Mouse (Mus musculus) kidney, postnatal 0 days (tissue): ENCODE data around the gene Gm42420. TPM values are rescaled to one million over a fixed set of nuclear protein-coding genes. Genes with fewer than 3 reads are reported as not detected.

Source experiments
- ATAC-seq: fragments of 200-750 bp; cut with Nextera tagmentation; replicated peaks from 2 replicates; pipeline ENCODE4 v1.8.0; 2017; ENCODE audit warnings: low read depth, moderate number of reproducible peaks, moderate TSS enrichment, moderate library complexity; ENCODE audit not compliant: low FRiP score
- DNase-seq: peaks from one replicate; pipeline ENCODE4 v3.0.0-alpha.2; 2016; ENCODE audit warnings: low spot score
- H3K27ac ChIP-seq: fragments of 300-500 bp; sonication (generic); 2 replicates; pipeline ENCODE4 v1.5.1; 2014; ENCODE audit warnings: mild to moderate bottlenecking
- H3K27me3 ChIP-seq: fragments of 300-500 bp; sonication (generic); 2 replicates; pipeline ENCODE4 v1.6.1; 2014; ENCODE audit warnings: low read length, mixed read lengths; ENCODE audit not compliant: insufficient read depth
- H3K36me3 ChIP-seq: fragments of 300-500 bp; sonication (generic); 2 replicates; pipeline ENCODE4 v1.6.1; 2014; ENCODE audit warnings: low read length, mixed read lengths; ENCODE audit not compliant: insufficient read depth
- H3K4me1 ChIP-seq: fragments of 300-500 bp; sonication (generic); replicated peaks from 2 replicates; pipeline ENCODE4 v1.6.1; 2014; ENCODE audit warnings: antibody characterized with exemption, low read length, mixed read lengths; ENCODE audit not compliant: insufficient read depth
- H3K4me2 ChIP-seq: fragments of 300-500 bp; sonication (generic); 2 replicates; pipeline ENCODE4 v1.6.1; 2014; ENCODE audit warnings: mild to moderate bottlenecking, low read length, moderate library complexity, mixed read lengths
- H3K4me3 ChIP-seq: fragments of 300-500 bp; sonication (generic); replicated peaks from 2 replicates; pipeline ENCODE4 v1.5.1; 2014; ENCODE audit warnings: low read depth, low read length
- H3K9ac ChIP-seq: fragments of 300-500 bp; sonication (generic); 2 replicates; pipeline ENCODE4 v1.6.1; 2014; ENCODE audit warnings: low read depth, low read length
- H3K9me3 ChIP-seq: fragments of 300-500 bp; sonication (generic); replicated peaks from 2 replicates; pipeline ENCODE4 v1.6.1; 2016; ENCODE audit warnings: low read length, inconsistent platforms, mixed read lengths
- CTCF ChIP-seq: IDR thresholded peaks from 2 replicates; pipeline ENCODE4 v1.5.1; 2016; ENCODE audit warnings: antibody characterized with exemption, low read depth, mild to moderate bottlenecking, moderate library complexity
- WGBS: fragments of 180-500 bp; shearing (Covaris S2); extraction: QIAGEN DNeasy Blood & Tissue Kit; methylation state at CpG from one replicate; pipeline ENCODE4 v1.1.7; 2014; 5-methylcytosine and 5-hydroxymethylcytosine counted together
- polyA plus RNA-seq: library from polyadenylated mRNA; unstranded; fragments of >200 nt; fragmentation: Nextera tagmentation; extraction: Ambion mirVana; gene quantifications from 2 replicates; pipeline ENCODE4 v1.2.1, GENCODE M21; 2015

The Gm42420 gene
- polyA plus RNA-seq, 1 experiment from 2014 or later: 0.97 TPM

DNA sequence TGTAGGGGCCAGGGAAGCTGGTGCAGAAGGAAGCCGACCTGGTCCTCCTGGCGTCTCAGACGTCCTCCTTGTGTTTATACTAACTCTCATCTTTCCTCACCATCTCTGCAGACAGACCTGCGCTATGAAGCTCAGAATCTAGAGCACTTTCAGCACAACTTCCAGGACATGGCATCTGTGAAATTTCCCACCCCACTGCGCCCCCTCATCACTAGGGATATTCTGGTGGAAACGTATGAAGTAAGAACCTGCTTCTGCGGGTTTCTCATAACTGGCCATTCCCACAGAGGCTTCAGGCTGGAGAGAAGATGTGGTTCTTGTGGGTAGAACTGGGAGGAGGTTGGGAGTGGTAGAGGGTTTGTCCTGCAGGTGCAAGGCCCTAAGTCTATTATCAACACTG is 6.0 kb upstream of the Gm42420 start:
- H3K4me1 ChIP-seq: peaks cover 3% of the 10 kb centered on the region; the same call in 1 of the 2 replicates
- WGBS: 84% methylated on average over 7 of the region's 7 CpGs
- no peak overlapping the region for H3K27ac ChIP-seq
- H3K36me3 ChIP-seq: peaks cover 35% of the 10 kb centered on the region; the same call in 1 of the 2 replicates
- ATAC-seq (no peak), DNase-seq (no peak)
- no peaks in the 10 kb centered on the region for H3K9me3 ChIP-seq
- no peak overlapping the region for H3K4me2 ChIP-seq
- no peak overlapping the region for H3K4me3 ChIP-seq
- no peak overlapping the region for H3K9ac ChIP-seq
- no peak for TF ChIP-seq CTCF
- no peaks in the 10 kb centered on the region for H3K27me3 ChIP-seq

DNA sequence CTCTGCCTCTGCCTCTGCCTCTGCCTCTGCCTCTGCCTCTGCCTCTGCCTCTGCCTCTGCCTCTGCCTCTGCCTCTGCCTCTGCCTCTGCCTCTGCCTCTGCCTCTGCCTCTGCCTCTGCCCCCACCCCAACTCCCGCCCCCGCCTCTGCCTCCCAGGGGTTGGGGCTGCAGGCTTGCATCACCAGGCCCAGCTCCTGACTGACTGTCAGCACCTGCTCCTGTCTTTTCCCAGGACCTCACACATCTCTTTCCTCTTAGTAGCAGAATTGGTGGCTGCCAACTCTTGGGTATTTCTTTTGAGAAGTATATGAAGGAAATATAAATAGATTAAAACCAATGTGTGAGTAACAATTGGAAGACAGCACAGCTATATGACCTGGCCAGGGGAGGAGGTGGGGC is 5.0 kb upstream of the Gm42420 start:
- no peak for DNase-seq
- Histone ChIP-seq H3K9ac (no peak overlapping the region), H3K27ac (no peak overlapping the region), H3K36me3 (peaks cover 35% of the 10 kb centered on the region; the same call in 1 of the 2 replicates), H3K4me1 (no peaks in the 10 kb centered on the region), H3K9me3 (no peaks in the 10 kb centered on the region), H3K27me3 (no peaks in the 10 kb centered on the region), H3K4me3 (no peak overlapping the region), H3K4me2 (no peak overlapping the region)
- WGBS: 87% methylated on average over 2 of the region's 2 CpGs
- ATAC-seq: no peak
- no peak for TF ChIP-seq CTCF

DNA sequence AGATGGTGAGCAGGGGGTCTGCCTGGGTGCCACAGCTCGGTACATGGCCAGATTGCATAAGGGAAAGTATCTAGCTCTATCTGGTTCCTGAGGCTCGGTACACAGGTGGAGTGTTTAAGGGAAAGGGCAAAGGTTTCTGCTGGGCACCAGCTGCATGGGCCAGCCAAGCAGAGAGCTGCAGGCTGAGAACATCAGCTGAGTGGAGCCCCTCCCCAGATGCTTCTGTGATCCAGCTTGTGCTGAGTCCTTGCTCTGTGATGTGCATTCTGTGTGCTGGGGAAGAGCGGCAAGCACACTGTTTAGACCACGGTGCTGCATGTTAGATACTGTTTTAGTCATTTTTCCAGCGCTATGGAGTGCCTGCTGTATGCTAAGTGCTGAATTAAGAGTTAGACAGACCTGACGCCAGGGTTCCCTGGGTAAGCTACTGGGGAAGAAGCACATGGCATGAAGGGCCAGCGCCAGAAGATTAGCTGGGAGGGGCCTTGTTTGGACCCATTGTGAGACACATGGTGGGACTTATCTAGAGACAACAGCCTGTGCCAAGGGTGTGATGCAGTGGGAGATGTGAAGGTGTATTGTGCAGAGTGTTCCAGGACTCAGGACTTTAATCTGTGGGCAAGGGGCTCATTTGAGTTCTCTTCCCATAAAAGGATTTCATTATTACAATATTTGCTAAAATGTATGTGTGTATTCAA is 4.3 kb upstream of the Gm42420 start:
- no peaks in the 10 kb centered on the region for H3K4me1 ChIP-seq
- H3K4me3 ChIP-seq: no peak overlapping the region
- no peaks in the 10 kb centered on the region for H3K9me3 ChIP-seq
- DNase-seq (no peak), ATAC-seq (no peak)
- H3K4me2 ChIP-seq: no peak overlapping the region
- WGBS: 82% methylated on average over 7 of the region's 7 CpGs
- H3K36me3 ChIP-seq: peaks cover 36% of the 10 kb centered on the region; the same call in 1 of the 2 replicates
- no peak overlapping the region for H3K9ac ChIP-seq
- no peaks in the 10 kb centered on the region for H3K27me3 ChIP-seq
- no peak overlapping the region for H3K27ac ChIP-seq
- no peak for TF ChIP-seq CTCF

DNA sequence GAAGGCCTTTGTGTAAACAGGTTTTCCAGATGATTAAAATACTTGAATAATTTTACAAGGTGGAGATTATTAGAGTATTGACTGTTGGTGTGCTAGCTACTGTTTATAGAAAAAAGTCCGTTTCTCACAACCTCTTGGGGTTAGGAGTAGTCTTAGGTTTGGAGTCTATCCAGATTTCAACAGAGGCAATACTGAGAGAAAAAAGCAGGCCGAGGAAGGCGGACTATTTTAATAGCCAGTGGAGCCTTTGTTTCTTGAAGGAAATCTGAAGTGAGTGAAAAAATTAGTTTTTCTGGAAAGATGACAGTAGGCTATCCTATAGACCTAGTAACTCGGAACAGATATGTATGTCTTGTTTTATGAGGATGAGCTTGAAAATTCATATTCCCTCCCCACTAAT is 5.9 kb downstream of the Gm42420 start:
- no peaks in the 10 kb centered on the region for H3K27me3 ChIP-seq
- H3K4me3 ChIP-seq: no peak overlapping the region
- peaks cover 19% of the 10 kb centered on the region for H3K36me3 ChIP-seq
- H3K4me2 ChIP-seq: peak overlapping the region; percentile 79; the same call in 1 of the 2 replicates
- H3K9me3 ChIP-seq: no peaks in the 10 kb centered on the region
- H3K27ac ChIP-seq: peak overlapping the region; percentile 93; the same call in 1 of the 2 replicates
- no peak for TF ChIP-seq CTCF
- 93% methylated on average over 4 of the region's 4 CpGs for WGBS
- no peak overlapping the region for H3K9ac ChIP-seq
- peaks cover 6% of the 10 kb centered on the region; the same call in 1 of the 2 replicates for H3K4me1 ChIP-seq
- ATAC-seq (no peak), DNase-seq (no peak)

DNA sequence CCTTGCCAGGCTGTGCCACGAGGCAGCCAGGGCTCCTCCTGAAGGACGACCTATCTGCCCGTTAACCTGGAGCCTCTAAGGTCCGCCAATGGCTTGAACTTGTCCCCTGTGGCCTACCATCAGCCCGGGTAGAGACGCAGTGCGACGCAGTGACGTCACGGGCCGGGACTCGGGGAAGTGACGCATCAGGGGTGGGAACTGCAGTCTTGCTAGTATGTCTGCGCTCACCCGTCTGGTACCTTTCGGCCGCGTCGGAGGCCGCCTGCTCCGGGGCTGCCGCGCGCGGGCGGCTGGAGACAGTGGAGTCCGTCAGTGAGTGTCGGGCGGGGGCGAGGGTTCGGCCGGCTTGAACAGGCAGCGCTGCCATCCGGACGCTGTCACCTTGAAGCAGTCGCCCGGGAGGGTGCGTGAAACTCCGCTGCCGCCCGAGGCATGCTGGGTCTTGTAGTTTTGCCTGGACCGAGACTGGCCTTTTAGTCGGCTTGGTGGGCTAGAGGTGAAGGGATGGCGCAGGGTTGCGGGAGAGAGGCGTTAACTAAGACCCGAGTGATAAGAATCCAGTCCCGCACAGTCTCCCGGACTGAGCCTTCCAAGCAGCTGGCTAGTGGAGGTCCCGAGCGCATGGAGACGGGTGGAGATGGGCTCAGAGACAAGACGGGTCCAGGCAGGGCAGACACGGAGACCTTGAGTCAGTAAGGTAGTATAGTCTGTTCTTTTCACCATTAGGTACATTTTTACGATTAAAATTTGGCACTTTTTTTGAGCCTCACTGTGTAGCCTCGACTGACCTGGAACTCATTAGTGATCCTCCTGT is 7.1 kb downstream of the Gm42420 start, which contains the start of gene Ndufb2:
Gene Ndufb2, plus strand, starts transcription at position 174 of the 814 bp plus-strand sequence.
- Histone ChIP-seq H3K9ac (peak within 1 kb of the TSS; percentile 77), H3K9me3 (no peaks in the 10 kb centered on the region), H3K4me1 (peaks cover 6% of the 10 kb centered on the region; the same call in 1 of the 2 replicates), H3K27me3 (no peaks in the 10 kb centered on the region), H3K36me3 (peaks cover 15% of the 10 kb centered on the region), H3K4me2 (peak within 1 kb of the TSS; percentile 79), H3K4me3 (peak within 1 kb of the TSS; percentile 83), H3K27ac (peak within 1 kb of the TSS; percentile 93)
- WGBS: under 1% methylated on average over 56 of the region's 56 CpGs
- ATAC-seq: peak; percentile 99
- DNase-seq: peak; percentile 96
- TF ChIP-seq CTCF: no peak

DNA sequence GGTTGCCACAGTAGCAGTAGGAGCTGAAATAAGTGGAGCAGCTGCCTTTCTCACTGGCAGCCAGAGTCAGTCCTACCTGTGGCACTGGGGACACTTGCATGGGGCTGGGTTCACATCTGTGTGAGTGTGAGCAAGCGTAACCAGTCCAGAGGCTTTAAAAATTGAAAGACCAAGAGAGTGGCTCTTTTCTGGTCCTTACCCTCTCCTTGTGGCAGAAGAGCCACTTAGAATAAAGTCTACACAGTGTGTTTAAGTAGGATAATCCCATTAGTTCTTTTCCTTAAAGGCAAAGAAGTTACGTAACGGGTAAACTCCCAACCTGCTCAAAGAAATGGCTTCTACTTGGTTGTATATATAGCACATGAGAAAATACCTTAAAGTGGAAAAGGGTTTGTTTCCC is 15.3 kb downstream of the Gm42420 start:
- no peaks in the 10 kb centered on the region for H3K27me3 ChIP-seq
- no peaks in the 10 kb centered on the region for H3K9me3 ChIP-seq
- H3K4me1 ChIP-seq: no peaks in the 10 kb centered on the region
- no peak overlapping the region for H3K4me2 ChIP-seq
- ATAC-seq (no peak), DNase-seq (no peak)
- no peak overlapping the region for H3K9ac ChIP-seq
- no peak for TF ChIP-seq CTCF
- H3K36me3 ChIP-seq: peaks cover 27% of the 10 kb centered on the region
- H3K4me3 ChIP-seq: no peak overlapping the region
- H3K27ac ChIP-seq: no peak overlapping the region
- 89% methylated on average over 3 of the region's 3 CpGs for WGBS
